Mouse (Mus musculus): ENCODE measurements around the gene Nt5c3b.
A peak's percentile ranks its signal among the peaks of the same experiment; 100 is the strongest.

The Nt5c3b gene

DNA sequence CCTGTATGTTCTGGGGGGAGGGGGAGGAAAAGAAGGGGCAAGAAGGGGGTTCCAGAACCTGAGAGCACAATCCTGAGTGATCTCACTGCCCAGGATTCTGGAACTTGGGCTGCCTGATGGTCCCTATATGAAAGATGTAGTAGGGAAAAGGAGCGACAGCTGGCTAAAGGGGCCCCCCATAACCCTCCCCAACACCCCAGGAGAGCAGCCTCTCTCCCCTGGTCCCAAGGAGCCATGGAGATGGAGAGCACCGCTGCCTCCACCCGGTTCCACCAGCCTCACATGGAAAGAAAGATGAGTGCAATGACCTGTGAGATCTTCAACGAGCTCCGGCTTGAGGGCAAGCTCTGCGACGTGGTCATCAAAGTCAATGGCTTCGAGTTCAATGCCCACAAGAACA is at the start of gene Nt5c3b, which contains the start of gene Klhl10:
Gene Nt5c3b, minus strand, starts transcription at position 12 of the 400 bp plus-strand sequence.
Gene Klhl10, plus strand, starts transcription at position 121 of the 400 bp plus-strand sequence.
- DNase-seq (ENCODE audit: extremely low spot score): no peak

DNA sequence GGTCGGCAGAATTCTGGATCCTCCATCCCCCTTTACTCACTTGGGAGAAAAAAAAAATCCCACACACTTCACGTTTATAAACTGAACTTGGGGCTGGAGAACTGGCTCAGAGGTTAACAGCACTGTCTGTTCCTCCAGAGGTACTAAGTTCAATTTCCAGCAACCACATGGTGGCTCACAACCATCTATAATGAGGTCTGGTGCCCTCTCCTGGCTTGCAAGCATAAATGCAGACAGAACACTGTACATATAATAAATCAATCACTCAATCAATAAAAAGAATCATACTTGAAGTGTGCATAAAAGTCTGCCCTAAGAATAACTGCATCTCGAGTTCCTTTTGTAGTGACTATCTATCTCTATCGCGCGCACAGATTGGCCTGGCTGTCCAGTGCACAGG is 49.3 kb upstream of the Nt5c3b start:
- no peak for DNase-seq (ENCODE audit: extremely low spot score)

DNA sequence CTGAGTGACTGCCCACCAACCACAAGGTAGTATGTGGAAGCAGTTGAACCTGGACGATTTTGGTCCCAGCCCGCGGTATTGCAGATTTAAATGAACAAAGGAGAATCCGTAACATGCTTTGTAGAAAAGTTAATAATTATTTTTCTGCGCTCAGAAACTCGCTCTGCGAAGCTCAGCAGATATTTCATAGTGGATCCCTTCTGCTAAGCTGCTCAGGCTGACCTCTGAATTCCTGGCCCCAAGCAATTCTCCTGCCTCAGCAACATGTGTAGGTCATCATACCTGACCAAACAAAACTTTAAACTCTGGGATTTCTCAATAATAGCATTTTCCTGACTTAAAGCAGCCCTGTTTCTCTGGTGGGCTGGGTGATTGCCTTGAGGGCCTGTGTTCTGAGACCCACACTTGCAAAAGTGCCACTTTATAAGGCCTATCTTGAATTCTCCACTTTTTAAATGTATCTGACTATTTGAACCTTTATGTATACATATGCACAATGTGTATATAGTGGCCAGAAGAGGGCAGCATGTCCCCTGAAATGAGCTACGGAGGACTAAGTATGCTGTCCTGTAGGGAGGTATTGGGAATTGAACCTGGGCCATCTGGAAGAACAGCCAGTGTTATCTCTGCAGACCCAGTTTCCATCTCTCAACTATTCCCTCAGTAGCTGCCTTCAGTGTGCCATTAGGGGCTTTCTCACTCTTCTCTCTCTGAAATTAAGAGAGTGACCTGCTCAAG is 44.4 kb upstream of the Nt5c3b start:
- no peak for DNase-seq (ENCODE audit: extremely low spot score)

DNA sequence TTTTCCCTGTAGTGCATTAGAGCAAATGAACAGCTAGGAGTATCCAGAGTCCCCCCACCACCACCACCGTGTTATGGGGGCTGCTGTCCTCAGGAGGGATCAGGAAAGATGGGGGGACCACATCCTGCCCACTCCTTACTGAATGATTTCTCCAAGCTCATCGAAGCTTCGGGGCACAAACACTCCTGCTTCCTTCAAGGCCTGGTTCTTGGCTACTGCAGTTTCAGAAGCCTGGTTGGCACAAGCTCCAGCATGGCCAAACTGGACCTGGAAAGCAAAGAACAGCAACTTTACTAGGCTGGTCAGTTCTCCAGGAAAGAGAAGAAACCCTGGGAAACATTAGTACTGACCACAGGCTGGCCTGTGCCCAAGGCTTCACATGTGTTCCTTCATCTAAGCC is 42.9 kb upstream of the Nt5c3b start:
- DNase-seq (ENCODE audit: extremely low spot score): no peak

DNA sequence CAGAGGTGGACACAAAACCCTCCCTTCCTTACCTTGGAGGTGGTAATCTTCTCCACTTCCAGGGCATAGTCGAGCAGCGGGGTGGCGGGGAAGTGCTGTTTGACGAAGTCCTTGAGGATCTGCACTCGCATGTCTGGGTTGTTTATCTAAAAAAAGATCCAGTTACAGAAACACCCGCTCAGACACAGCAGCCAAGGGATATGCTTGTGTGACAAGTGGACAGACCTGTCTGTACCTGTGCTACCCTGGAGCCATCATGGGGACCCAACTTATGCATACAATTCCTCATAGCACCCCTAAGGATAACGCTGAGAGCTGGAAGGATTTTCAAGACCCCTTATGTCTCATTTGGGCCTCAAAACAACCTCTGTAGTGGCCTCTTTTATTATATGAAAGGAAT is 37.5 kb upstream of the Nt5c3b start:
- DNase-seq (ENCODE audit: extremely low spot score): no peak

DNA sequence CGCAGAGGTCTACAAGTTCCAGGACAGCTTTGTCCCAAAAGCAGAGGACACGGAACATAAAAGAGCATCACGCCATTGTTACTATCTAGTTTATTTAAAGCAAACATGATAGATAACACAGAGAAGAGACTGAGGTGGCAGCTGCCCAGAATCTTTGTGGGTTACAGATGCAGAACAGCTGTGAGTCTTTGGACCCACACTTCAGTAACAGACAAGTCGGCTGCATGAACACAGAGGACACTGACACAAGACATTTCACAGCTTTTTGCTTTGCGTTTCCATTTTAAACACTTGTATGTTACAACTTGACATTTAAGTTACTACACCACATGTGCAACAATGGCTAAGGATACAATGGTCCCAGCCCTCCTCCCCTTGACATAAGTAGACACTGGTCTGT is 34.7 kb upstream of the Nt5c3b start:
- no peak for DNase-seq (ENCODE audit: extremely low spot score)

DNA sequence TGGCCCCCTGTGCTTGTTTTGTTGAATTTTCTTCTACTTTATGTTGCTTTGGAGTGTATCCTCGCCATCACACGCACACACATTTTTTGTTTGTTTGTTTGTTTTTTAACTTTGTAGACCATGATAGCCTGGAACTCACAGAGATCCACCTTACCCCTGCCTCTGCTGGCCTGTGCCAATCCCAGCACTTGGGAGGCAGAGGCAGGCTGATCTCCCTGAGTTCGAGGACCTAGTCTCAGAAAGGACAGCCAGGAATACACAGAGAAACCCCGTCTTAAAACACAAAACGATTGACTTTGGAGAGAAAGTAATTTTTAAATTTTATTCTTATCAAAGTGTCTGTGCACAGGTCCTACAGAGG is 31.3 kb upstream of the Nt5c3b start:
- DNase-seq (ENCODE audit: extremely low spot score): no peak

DNA sequence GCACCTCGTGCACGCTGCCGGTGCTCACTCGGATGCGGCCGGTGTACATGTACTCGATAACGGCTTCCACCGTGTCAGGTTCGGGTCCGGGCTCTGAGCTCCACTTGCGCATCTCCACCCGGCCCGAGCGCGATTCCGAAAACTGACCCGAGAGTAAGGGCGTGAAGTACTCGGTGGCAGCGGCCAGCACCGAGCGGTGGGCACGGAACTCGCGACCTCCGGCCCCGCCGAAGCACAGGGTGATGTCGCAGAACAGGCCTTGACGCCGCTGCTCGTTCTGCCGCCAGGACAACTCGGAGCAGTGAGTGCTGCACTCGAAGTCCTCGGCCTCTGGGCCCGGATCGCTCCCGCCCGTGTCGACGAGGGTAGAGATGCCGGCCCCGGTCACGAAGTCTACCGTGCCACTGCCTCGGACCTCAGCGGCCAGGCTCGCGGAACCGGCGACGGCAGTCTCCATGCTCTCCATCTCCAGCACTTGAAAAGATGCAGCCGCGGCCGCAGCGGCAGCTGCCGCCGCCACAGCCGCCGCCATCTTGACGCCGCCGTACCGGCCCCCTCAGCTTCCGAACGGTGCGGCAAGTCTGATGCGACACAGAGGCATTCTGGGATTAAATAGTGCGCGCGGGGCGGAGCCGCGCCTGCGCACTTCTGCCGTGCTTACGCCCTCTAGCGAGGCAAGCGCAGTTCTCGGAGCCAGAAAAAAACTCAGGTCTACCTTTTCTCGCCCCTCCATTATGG is 30.8 kb upstream of the Nt5c3b start, which contains the start of gene Klhl11:
Gene Klhl11, minus strand, starts transcription at position 545 of the 738 bp plus-strand sequence.
- DNase-seq (ENCODE audit: extremely low spot score): peak; percentile 93

DNA sequence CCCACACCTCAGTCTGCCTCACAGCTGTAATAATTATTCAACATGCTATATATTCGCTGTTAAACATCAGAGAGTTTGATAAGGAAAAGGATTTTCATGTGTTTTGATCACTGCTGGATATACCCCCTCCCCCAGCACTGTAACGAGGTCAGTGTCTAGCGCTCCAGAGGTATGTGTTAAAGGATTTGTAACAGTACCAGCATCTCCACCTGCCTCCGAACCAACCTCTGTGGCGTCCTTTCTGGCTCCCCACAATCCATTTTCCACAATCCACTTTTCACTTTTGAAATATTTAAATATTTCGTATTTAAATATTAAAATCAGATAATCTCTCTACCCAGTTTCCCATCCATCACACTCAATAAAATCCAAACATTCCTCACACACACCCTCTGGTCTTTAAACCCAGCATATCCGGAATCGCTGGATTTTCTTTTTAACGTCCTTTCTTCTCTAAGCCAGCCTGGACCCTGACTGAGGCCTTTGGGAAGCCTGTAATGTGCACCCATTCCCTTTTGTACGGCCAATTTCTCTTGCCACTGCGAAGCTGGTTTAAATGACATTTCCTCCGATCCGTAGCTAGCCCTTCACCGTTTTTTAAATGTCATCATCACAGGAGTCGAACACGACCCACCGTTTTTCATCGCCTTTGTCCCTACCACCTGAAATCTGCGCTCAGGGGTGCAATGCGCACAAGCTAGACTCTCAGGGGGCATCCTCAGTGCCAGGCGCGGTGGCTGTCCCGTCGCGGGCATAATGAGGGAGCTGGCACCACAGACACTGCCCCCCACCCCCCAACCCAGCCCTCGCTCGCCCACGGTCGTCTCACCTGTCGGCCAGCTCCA is 30.0 kb upstream of the Nt5c3b start:
- no peak for DNase-seq (ENCODE audit: extremely low spot score)

DNA sequence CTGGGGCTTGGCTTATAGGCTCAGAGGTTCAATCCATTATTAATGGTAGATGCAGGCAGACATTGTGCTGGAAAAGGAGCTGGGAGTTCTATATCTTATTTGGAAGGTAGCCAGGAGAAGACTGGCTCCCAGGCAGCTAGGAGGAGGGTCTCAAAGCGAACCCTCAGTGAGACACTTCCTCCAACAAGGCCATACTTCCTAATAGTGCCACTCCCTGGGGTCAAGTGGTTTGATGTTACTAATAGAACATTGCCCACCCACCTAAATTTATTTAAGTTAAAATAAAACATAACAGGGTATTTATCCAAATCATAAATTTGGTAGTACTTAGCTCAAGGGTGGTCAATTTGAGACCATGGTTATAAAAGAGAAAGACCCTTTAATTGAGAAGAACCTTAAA is 24.2 kb upstream of the Nt5c3b start:
- DNase-seq (ENCODE audit: extremely low spot score): no peak

DNA sequence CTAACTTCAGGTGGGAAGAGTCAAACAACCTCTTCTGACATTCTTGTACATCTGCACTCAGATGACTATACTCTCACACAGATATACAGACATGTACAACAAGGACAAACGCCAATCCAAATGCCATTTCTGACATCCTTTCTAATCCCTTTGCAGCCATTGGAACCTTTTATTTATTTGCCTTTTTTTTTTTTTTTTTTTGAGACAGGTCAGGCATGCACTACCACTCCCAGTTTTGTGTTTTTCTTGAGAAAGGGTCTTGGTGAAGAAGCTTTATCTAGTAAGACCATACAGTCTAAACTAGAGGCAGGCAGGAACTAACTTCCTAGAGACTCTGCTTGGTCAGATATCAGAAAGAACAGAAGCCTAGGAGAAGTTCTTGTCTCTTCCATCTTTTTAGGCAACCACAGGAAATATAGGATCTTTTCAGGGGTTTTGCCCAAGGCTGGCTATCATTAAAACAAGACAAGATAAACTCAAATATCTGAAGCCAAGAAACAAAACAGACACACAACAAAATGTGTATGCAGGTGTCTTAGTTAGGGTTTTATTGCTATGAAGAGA is 23.7 kb upstream of the Nt5c3b start:
- no peak for DNase-seq (ENCODE audit: extremely low spot score)

DNA sequence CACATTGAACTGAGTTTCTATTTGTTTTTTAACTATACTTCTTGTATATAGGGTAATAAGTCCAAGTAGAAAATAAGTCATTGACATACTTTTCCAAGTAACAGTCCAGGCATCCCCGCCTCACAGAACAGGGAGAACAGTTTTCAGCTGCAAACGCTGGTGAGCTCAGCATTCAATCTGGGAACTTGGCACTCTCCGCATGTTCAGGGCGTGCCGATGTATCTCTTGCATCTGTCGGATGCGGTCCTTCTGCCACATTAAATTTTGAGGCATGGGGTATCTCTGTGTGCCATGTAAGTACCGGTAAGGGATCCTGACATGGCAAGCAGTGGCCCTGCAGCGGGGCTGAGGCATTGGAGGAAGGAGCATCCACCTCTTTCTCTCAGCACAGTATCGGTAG is 21.1 kb upstream of the Nt5c3b start:
- no peak for DNase-seq (ENCODE audit: extremely low spot score)

DNA sequence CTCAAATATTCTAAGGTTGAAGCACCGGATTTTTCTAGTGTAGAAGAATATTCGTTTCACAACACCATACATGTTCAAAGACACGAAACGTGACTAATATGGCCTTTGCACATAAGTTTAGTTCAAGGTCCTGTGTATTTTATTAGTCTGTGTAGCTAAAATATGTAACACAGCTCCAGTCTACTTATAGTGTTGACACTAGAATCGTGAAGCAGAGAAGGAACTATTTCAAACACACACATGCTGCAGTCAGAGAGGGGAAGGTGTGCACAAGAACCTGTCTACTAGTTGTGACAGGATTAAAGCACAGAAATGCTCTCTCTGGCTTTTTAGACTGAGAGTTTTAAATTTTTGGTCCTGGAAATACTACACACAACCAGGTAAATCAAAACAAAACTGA is 16.1 kb upstream of the Nt5c3b start:
- DNase-seq (ENCODE audit: extremely low spot score): no peak

DNA sequence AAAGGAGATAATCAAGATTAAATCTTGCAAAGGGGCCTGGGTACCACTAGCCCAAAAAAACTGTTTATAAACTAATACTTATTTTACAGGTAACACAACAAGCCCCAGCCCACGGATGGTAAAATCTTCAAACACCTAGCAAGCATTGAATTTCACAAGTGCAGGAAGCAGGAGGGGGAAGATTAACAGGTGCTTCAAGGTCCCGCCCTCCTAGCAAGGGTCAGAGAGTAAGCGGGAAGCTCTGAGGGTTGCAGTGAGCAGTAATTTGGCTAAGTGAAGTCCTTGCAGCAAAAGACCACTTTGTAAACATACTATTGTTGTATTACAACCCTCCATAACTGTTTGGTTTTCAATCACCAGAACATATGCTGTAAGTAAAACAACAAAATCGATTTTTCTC is 15.6 kb upstream of the Nt5c3b start:
- no peak for DNase-seq (ENCODE audit: extremely low spot score)

DNA sequence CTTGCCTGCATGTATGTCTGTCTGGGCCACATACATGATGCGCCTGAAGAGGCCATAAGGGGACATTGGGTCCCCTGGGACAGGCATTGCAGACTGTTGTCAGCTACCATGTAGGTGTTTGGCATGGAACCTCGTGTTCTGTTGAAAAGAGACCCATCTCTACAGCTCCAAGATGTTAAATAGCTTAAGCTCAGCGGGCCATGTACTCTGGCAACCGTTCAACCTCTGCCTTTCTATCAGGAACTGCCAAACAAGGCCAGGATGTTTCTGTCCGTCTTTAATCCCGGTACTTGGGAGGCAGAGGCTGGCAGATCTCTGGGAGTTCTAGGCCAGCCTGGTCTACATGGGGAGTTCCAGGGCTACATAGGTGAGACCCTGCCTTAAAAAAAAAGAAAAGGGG is 1.0 kb upstream of the Nt5c3b start:
- no peak for DNase-seq (ENCODE audit: extremely low spot score)

DNA sequence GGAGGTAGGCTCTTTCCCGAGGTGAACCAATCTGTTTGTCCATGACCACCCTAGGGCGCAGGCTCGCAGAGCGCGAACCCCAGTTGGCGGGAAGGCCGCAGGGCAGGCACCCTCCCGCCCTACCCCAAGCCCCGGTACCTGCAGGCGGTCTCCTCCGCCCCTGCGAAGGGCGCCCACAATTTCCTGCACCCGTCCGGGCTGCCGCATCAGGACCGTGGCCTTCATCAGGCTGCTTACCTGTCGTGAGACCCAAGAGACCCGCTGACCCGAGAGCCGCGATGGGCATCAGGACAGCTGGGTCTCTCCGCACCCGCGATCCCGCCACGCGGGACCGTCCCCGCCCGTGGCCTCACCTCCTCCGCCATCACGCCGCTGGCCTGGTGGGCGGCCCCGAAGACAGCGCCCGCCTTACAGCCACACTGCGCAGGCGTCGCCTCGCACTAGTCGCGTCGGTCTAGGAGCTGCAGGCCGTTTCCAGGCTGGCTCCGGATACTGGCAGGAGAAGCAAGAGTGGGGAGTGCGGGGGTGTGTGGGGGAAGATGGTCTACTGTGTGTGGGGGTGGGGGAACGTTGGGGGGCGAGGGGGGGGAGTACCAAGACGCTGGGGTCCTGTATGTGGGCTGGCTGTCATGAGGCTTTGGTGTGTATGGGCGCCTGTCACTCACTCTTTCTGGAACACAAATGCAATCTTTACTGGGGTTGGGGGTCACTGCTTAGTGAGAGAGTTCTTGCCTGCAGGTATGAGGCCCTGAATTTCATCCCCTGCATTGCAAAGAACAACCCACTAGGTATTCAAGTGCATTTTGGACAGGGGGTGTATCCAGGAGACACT is 701 bp downstream of the Nt5c3b start:
- DNase-seq (ENCODE audit: extremely low spot score): peak; percentile 80

DNA sequence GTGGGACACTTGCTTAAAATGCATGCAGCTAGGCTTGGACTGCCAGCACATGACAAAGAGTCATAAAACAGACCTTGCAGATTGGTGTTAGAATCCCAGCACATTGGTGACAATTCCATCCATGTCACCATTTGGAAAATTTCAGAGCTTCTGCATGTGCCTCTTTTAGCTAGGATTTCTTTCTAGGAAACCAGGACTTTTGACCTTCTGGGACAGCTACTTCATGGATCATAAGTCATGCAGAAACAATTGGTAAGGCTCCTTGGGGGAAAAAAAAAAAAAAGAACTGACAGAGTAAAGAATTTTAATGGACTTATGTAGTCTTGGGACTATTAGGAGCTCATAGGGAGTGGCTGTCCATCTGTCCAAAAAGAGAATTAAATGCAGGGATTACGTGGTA is 3.7 kb downstream of the Nt5c3b start:
- DNase-seq (ENCODE audit: extremely low spot score): no peak

DNA sequence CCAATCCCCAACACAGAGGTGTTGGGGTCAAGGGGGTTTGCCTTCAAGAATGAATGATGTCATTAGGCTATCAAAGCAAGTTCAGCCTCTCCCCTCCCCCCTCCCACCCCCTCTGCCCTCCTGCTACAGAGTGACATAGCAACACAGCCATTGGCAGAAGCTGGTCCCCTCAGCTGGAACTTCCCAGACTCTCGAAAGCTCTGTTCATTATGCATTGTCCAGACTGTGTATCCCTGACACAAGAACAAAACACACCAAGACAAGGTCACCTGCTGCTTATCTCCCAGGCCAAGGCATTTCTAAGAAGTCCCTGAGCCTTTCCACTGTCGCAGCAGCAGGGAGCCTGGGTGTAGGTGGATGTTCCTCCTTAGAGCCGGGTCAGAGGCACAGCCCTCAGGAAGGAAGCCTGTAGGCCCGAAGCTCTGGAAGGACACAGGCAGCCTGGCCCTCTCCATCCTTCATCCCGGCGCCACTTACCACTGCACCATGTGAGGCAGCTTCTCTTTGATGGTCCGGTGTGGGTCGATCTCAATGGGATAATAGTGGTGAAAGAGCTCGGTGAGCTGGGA is 5.8 kb downstream of the Nt5c3b start:
- no peak for DNase-seq (ENCODE audit: extremely low spot score)

DNA sequence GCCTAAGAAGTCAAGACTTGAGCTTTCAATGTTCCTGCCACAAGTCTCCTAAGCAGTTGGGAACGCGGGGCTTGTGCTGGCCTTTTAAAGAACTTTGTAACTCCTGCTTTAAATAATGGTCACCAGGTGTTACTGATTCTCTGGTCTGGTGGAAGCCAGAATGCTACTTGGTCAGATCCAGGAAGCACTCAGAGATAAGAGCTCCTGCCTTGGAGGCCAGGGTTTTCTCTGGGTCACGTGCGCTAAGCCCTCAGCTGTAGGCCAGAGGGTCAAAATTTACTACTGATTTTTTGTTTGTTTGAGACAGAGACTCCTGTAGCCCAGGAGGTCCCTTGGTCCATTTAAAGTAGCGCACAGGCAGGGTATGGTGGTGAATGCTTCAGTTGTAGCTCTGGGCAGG is 9.6 kb downstream of the Nt5c3b start:
- DNase-seq (ENCODE audit: extremely low spot score): no peak

DNA sequence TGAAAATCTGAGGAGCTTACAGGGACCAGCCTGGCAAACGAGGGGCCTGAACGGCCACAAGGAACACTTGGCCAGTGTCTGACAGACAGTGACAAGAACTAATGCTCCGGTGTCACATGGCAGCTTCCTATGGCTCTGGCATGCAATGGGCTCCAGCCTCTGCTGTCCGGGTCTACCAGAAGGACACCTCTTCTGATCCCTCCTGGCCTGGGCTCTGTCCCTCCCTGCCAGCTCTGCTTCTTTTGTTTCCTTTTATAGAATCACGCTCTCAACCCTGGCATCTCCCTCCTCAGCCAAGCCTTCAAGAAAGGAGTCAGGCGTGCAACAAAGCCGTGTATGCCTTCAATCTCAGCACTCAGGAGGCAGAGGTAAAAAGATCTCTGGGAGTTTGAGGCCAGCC is 11.6 kb downstream of the Nt5c3b start:
- DNase-seq (ENCODE audit: extremely low spot score): no peak

All from embryo, embryonic 9.5 days (tissue).